Mouse (Mus musculus) adrenal gland, postnatal 25 days (tissue): ENCODE measurements at regions not wholly inside any gene's neighbourhood (a gene's known extent, or its start where the extent isn't known, plus 50 kb on each side); places are given as distances from the start of the nearest gene placed in this dataset.
A peak's percentile ranks its signal among the peaks of the same experiment; 100 is the strongest.

ENCODE experiments used
- DNase-seq: peaks from one replicate; pipeline ENCODE4 v3.0.0; 2021; ENCODE audit warnings: mixed read lengths

- no peak for DNase-seq
Observed at GRCm38 (mm10) chr5:101294031-101294430, 370.8 kb downstream of the Nkx6-1 start.

- DNase-seq, result peak; percentile 37
Observed at GRCm38 (mm10) chr5:101288358-101288757, 376.4 kb downstream of the Nkx6-1 start.

DNA sequence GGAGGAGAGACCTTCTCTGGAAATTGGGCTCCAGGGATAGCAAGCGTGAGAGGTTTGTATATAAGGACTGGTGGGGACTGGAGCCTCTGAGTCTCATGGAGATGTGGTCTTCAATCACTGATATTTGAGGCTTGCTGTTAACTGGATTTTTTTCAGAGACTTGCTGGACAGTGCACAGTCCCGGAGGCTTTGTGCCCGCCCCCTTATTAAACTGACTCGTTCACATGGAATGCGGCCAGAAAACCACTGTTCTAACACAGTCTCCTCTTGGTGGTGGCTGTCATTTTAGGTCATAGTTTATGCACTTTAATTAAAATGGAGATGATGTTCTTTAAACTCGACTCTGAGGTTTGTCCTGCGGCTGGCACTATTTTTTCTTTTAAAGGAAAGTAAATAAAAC is 378.9 kb downstream of the Nkx6-1 start:
- DNase-seq, result no peak

GRCm38 (mm10) chr5:101250474-101250873 is 405.0 kb downstream of the Gpat3 start:
- no peak for DNase-seq

GRCm38 (mm10) chr5:101242651-101243050 is 397.1 kb downstream of the Gpat3 start:
- DNase-seq, result no peak

- no peak for DNase-seq
Observed at GRCm38 (mm10) chr5:101239298-101240118, 394.0 kb downstream of the Gpat3 start.

GRCm38 (mm10) chr5:101236163-101236693 is 390.7 kb downstream of the Gpat3 start:
- no peak for DNase-seq

- no peak for DNase-seq
Observed at GRCm38 (mm10) chr5:101222390-101222789, 376.9 kb downstream of the Gpat3 start.

DNA sequence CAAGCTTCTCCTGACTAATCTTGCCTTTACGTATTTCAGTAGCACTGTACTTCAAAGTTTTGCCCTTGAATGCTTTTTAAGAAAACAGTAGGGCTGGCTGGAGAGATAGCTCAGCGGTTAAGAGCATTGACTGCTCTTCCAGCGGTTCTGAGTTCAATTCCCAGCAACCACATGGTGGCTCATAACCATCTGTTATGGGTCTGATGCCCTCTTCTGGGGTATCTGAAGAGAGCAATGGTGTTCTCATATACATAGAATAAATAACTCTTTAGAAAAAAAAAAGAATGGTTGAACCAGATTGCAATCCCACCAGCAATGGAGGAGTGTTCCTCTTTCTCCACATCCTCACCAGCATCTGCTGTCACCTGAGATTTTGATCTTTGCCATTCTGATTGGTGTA is 372.6 kb downstream of the Gpat3 start:
- no peak for DNase-seq

GRCm38 (mm10) chr5:101216837-101217571 is 371.5 kb downstream of the Gpat3 start:
- no peak for DNase-seq

GRCm38 (mm10) chr5:101211974-101212373 is 366.5 kb downstream of the Gpat3 start:
- DNase-seq, result no peak

GRCm38 (mm10) chr5:101208150-101208549 is 362.6 kb downstream of the Gpat3 start:
- DNase-seq, result no peak

GRCm38 (mm10) chr5:101195501-101195900 is 350.0 kb downstream of the Gpat3 start:
- DNase-seq, result no peak

DNA sequence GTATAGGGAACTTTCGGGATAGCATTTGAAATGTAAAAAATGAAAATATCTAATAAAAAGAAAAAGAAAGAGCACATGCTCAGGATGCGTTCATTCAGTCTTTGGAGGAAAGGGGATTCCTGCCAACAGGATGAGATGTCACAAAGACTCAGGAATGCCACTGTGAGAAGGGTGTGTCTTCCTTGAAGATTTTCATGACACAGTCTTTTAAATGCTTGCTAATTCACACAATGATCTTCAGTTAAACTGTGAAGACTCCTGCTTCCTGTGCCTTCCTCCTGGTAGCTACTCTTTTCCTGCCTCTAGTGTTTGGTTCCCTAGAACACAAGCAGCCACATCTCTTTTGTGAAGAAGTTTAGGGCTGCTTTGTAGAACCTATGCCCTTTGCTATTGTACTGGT is 345.5 kb downstream of the Gpat3 start:
- no peak for DNase-seq

DNA sequence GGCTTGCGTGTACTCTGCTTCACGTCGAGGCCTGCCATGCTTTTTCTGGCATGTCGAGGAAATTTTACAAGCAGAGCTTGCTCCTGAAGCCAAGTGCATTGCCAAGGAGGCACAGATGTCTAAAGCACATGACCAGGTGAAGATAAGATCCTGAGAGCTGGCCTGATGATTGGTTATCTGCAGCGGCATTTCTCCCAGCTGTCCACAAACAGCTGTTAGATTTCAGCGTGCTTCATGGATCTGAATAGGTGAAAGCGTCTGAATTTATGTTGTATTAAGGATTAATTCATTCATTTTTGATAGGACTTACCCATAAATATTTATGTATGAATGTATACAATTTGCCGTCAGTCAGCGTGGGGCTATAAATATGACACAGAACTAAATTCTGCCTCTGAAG is 327.7 kb downstream of the Gpat3 start:
- no peak for DNase-seq

GRCm38 (mm10) chr5:101172782-101173181 is 327.3 kb downstream of the Gpat3 start:
- DNase-seq, result no peak

DNA sequence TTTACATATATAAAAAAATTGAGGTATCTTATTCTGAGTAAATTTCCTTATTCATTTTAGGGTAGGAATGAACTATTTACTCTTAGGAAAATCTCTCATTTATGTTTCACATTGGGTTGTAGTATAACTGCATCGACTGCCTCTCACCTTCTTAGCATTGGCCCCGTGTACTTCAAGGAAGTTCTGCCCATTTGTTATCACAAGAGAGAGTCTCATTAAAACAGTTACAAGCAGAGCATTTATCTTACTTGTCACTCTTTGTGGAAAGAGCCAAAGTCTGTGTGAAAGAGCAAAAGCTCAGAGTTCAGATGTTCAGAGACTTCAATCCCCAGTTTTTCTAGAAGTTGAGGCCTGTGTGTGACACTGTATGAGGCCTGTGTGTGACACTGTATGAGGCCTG is 323.6 kb downstream of the Gpat3 start:
- no peak for DNase-seq

- no peak for DNase-seq
Observed at GRCm38 (mm10) chr5:101163624-101164213, 318.2 kb downstream of the Gpat3 start.

DNA sequence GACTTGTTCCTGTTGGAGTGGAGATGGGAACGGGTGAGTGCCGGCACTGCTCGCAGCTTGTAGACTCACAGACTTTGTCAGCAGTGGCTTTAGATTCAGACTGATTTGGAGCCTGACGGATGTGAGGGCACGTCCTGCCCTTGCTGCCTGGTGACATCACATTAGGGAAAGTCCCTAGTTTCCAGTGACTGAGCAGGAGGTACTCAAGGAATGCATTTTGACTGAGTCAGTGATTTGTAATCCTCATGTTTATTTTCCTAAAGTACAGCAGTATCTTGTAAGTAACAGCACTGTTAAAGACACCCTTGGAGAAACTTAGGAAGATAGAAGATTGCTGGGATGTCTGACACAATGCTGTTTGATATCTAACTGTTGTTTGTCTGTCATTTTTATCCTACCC is 317.6 kb downstream of the Gpat3 start:
- no peak for DNase-seq

GRCm38 (mm10) chr5:101157416-101157815 is 311.9 kb downstream of the Gpat3 start:
- no peak for DNase-seq

DNA sequence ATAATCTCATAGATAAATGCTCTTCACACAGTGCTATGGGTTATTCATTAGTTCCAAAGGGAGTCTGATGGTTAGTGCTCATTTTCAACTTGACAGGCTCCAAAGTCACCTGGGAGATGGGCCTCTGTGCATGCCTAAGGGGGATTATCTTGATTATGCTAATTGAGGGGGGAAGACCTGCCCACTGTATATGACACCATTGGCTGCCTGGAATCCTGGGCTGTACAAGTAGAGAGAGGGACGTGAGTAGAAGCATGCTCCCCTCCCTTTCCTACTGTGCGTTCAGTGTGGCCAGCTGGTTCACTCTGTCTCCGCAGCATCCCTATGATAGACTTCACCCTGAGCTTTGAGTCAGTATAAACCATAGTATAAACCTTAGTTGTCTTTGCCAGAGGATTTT is 300.8 kb downstream of the Gpat3 start:
- DNase-seq, result no peak

DNA sequence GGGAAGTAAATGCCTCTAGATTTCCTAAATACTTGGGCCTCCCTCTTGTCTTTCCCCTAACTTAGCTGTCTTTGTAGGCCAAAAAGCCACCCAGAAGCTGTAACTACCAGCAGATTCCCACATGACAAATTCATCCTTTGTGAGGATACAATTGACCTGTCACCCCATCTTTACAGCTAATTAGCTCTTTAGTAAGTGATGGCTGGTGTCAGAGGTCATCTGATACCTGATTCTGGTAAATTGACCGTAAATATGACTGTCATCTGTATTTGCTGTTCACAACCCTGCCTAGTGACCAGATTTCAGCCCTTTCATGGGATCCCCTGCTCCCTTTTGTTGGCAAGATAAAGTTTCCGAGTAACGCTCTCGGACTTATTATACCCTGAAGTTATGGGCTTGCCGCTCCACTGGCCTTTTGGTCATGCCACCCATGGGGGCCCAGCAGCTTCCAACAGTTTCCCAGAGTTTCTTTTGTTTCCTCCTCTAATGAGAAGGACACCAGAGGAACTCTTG is 279.5 kb downstream of the Gpat3 start:
- no peak for DNase-seq

DNA sequence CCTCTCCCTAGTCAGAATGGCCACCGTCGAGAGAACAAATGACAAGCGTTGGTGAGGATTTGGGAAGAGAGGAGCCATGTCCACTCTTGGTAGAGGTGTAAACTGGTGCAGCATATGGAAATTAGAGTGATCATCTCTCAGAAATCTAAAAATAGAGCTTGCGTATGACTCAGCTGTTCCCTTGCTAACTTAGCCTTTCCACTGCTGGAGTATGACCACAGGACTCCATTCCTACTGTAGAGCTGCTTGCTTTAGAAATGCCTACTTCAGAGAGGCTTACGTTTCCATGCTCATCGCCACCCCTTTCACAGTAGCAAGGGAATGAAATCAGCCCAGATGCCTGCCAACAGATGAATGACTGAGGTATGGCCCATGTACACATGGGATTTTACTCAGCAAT is 277.4 kb downstream of the Gpat3 start:
- no peak for DNase-seq
